Mouse (Mus musculus): Measurements from ENCODE around the gene Gm21738.
"Not testable (repeated sequence)": the region's sequence is repeated elsewhere in the genome, so short reads cannot be mapped to it uniquely, and the experiment has no call there.

The Gm21738 gene

DNA sequence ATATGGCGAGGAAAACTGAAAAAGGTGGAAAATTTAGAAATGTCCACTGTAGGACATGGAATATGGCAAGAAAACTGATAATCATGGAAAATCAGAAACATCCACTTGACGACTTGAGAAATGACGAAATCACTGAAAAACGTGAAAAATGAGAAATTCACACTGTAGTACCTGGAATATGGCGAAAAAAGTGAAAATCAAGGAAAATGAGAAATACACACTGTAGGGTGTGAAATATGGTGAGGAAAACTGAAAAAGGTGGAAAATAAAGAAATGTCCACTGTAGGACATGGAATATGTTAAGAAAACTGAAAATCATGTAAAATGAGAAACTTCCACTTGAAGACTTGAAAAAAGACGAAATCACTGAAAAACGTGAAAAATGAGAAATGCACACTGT lies at the start of gene Gm21738:
Gene Gm21738, minus strand, starts transcription at position 101 of the 400 bp plus-strand sequence.
- not testable (repeated sequence) for DNase-seq (ENCODE audit: low read depth, low spot score)

DNA sequence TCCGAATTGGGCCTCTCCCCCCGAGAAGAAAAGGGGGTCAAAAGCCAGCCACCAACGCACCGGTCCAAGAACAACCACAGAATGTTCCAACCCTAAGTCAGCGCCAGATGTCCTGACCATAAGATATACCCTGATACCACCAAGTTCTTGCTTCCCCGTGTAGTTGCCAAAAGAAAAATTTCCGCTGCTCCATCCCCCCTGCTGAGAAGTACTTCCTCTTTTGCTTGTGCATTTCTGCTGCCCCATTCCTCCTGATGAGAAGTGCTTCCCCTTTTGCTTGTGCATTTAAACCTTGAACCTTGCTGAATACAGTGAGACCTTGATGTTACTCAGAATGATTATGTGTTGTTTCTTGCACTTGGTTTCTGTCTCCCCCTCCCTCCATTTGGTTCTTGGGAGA lies 35.0 kb downstream of the Gm21738 start:
- DNase-seq (ENCODE audit: low read depth, low spot score) = not testable (repeated sequence)
